Mouse (Mus musculus) T-helper 2 cell (primary cell): ENCODE data around the gene Zfp119b.
"Not testable (repeated sequence)": the region's sequence is repeated elsewhere in the genome, so short reads cannot be mapped to it uniquely, and the experiment has no call there.

Experiments used
- in situ Hi-C: fragments of 300-600 bp; cut with MboI, MseI; formaldehyde crosslinking; loops from one replicate; pipeline ENCODE4 v1.15.1; 2025; ENCODE audit warnings: high pct_unique_total_duplicates

The Zfp119b gene

GRCm38 (mm10) chr17:55957726-55958583 is 8.7 kb upstream of the Zfp119b start:
- in situ Hi-C loops, result no loop called here

- in situ Hi-C loops, result no loop called here
Measured at GRCm38 (mm10) chr17:55957168-55957567, 7.9 kb upstream of the Zfp119b start.

DNA sequence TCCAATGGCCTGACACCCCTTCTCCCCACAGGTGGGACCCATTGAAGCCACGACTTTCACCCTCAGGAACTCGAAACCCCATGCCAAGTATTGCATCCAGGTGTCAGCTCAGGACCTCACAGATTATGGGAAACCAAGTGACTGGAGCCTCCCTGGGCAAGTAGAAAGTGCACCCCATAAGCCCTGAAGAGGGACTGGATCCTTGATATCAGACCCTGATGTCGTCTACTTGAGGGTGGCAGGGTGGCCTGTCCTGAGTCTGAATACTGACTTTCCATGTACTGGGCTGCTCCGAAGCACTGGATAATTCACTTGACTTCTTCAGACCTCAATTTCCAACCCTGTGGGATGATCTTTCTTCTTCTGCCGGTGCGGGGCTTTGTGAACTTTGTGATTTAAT is 7.3 kb upstream of the Zfp119b start:
- in situ Hi-C loops, result no loop called here

DNA sequence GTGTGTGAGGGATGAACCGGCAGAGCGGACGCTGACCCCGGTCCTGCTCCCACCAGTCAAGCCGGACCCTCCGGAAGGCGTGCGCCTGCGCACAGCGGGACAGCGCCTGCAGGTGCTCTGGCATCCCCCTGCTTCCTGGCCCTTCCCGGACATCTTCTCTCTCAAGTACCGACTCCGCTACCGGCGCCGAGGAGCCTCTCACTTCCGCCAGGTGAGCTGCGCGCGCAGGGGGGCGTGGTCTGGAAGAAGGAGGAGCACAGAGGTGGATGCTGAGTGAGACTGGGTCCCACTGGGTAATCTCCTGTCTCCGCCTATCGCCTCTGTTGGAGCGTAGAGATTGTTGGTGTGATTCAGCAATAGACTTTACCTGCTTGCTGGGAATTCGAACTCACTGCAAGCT is 6.8 kb upstream of the Zfp119b start:
- in situ Hi-C loops, result no loop called here

GRCm38 (mm10) chr17:55954229-55954628 is 4.9 kb upstream of the Zfp119b start:
- in situ Hi-C loops, result no loop called here

DNA sequence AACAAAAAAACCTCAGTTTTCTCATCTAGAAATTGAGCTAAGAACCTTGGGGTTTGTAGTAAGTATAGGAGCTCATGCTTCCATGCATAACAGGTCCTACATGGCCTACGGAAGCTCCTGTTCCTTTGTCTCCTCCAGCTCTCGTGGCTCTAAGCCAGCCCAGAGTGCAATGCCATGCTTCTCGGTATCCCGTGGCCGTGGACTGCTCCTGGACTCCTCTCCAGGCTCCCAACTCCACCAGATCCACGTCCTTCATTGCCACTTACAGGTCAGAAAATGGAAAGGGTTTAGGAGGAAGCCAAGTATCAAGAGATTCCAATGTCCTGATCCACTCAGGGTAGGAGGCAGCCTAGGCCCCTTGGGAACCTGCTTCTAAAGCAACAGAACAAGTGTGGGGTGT is 4.5 kb upstream of the Zfp119b start:
- in situ Hi-C loops, result no loop called here

- in situ Hi-C loops, result no loop called here
Measured at GRCm38 (mm10) chr17:55952447-55953027, 3.2 kb upstream of the Zfp119b start, which contains the start of gene Ebi3. Gene Ebi3, plus strand, starts transcription at chr17:55952640.

DNA sequence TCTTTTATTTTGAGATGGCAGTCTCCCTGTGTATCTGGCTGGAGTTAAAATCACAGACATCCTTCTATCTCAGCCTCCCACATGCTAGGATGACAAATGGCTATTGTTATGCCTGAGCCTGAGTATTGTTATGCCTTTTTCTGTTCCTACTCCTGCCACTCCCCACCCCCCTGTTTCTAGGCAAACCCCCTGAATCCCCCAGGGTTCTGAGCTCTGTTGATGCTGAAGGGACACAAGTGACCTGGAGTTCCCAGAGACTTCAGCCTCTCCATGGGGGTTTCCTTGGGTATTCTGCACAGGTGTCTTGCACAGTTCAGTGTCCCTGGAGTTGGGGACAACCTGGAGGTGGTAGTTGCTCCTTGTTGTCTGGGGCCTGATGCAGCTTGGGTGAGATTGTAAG is 2.7 kb upstream of the Zfp119b start:
- in situ Hi-C loops, result no loop called here

DNA sequence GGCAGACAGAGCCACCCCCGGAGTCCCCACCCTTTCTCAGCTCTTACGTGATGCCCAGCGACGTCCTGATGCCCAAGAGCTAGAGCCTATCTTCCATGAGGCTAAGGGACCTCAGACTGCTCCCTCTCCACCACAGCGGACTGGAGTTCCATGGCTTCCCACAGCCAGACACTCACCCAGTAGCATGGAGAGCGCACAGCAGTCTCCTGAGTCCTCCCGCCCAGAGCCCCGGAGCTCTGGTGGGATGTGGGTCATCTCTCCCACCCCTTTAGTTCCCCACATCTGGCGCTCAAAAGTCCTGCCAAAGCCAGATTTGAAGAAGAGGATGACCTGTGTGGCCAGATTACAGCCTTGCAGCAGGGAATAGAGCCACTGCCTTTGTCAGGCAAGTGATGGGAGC is 1.3 kb upstream of the Zfp119b start:
- in situ Hi-C loops, result no loop called here

DNA sequence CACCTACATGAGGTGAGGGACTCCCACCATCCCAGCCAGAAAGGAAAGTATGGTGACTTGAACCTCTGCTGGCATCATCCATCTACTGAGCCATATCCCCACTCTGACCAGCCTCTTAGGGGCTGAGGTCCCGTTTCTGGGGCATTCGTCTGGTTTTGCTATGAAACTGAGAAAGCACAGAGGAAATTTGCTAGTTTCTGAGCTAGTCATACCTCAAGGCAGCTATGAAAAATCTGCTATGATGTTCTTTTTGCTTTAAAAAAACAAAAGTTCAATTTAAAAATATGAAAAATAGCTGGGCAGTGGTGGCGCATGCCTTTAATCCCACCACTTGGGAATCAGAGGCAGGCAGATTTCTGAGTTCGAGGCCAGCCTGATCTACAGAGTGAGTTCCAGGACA is 653 bp downstream of the Zfp119b start:
- in situ Hi-C loops, result no loop called here

DNA sequence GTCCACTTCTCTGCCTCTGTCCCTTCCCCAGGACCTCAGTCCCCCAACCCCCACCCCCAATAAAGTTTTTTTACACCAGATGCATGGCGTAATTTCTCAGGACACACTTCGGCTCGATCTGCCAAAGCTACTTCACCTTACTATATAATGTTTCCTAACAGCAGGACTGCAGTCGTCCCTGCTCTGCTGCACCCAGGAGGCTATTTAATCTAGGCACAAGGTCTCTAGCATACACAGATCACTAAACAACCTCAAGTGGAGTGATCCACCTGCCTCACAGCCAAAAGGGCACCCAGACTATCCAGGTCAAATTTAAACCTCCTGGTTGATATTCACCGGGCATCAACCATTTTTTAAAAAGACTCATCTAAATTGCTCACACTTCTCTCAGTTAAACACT is 3.6 kb downstream of the Zfp119b start:
- in situ Hi-C loops, result no loop called here

- in situ Hi-C loops, result not testable (repeated sequence)
Measured at GRCm38 (mm10) chr17:55944866-55945682, 4.2 kb downstream of the Zfp119b start.

- in situ Hi-C loops, result not testable (repeated sequence)
Measured at GRCm38 (mm10) chr17:55944387-55944865, 4.9 kb downstream of the Zfp119b start.

GRCm38 (mm10) chr17:55933191-55933590 is 16.1 kb downstream of the Zfp119b start:
- in situ Hi-C loops, result loop anchor here (5.0 kb wide), 1 partner anchor 36 kb away; no protein-coding TSS in a partner anchor

- in situ Hi-C loops, result loop anchor here (5.0 kb wide), 1 partner anchor 35 kb away; no protein-coding TSS in a partner anchor
Measured at GRCm38 (mm10) chr17:55932635-55933034, 16.7 kb downstream of the Zfp119b start.

GRCm38 (mm10) chr17:55931553-55932502 is 17.5 kb downstream of the Zfp119b start:
- in situ Hi-C loops, result loop anchor here (5.0 kb wide), 1 partner anchor 35 kb away; no protein-coding TSS in a partner anchor

DNA sequence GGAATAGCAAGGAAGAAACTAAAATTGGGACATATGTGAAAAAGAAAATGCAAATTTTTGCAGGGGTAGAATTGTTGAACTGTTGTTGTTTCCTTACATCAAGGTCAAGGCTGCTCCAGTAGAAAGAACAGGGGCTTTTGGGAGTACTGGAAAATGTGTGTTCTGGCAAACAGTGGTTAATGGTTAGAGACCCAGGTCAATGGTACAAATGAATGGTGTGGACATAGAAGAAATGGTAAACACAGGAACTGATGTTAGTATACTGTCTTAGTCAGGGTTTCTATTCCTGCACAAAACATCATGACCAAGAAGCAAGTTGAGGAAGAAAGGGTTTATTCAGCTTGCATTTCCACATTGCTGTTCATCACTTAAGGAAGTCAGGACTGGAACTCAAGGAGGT is 42.6 kb downstream of the Zfp119b start:
- in situ Hi-C loops, result no loop called here

DNA sequence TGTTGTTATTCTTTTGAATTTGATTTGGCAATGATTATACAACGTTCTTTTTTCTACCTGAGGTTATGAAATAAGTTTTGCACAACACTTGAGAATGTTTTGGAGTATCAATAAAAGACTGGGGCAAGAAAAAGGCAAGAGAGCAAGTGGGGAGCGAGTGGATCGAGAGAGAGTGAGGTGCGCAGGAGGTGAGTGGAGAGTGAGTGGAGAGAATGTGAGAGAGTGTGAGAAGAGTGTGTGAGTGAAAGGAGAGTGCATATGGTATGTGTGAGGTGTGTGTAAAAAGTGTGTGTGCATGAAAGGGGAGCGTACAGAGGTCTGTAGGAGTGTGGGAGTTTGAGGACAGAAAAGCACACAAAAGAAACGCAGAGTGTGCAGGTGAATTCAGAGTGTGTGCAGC is 45.2 kb downstream of the Zfp119b start:
- in situ Hi-C loops, result no loop called here

DNA sequence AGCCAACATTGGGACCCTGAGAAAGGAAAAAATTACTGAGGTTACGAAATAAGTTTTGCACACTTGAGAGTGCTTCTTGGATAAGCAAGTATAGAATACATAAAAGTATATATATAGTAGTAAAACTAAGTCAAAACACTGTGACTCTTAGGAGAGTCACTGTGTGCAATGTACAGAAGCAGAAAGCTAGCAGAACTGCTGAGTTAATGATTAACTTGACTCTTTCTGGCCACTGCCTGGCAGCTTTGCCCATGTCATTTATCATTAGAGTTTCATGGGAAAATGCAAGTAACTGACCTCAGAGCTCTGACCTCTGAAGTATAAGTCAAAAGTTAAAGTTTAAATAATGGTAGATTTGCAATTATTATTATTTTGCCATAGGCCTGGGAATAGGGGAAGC is 45.6 kb downstream of the Zfp119b start:
- in situ Hi-C loops, result no loop called here

DNA sequence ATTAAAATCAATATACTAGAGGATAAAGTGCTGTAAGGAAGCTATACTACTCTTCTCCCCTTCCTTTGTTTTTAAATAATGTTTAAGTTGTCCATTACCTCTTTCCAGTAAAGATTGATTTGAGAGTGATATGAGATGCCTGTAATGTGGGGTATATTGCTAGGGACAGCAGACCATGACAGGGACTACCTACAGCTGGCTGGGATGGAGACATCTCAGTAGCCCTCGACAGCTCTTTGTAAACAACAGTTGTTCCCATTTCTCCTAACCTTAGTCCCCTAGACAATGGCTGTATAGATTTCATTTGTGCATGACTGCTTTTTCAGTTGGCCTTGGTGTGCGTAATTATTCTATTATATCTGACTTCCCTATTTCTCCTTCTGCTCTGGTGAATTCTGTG is 46.2 kb downstream of the Zfp119b start:
- in situ Hi-C loops, result no loop called here
